Mouse (Mus musculus): ENCODE data around the gene Zfp62. TPM values are rescaled to one million over a fixed set of nuclear protein-coding genes. Genes with fewer than 3 reads are reported as not detected.

The Zfp62 gene
- polyA plus RNA-seq, 1 experiment from 2014 or later, result 62.5 TPM

GRCm38 (mm10) chr11:49267970-49268579 is 65.0 kb downstream of the Zfp62 start:
- no peak for ATAC-seq (ENCODE audit: insufficient read depth, low FRiP score, low TSS enrichment)
- H3K27me3 ChIP-seq (ENCODE audit: control insufficient read depth, insufficient read depth, low read length), result no peaks in the 10 kb centered on the region
- 80% methylated on average over 15 of the region's 15 CpGs for WGBS
- no peak overlapping the region for H3K4me2 ChIP-seq (ENCODE audit: low read depth)
- H3K4me3 ChIP-seq (ENCODE audit: low read depth, low read length), result no peak overlapping the region
- H3K9me3 ChIP-seq (ENCODE audit: control insufficient read depth, low read length), result no peaks in the 10 kb centered on the region
- H3K27ac ChIP-seq (ENCODE audit: low read depth, low read length), result no peak overlapping the region
- no peak for DNase-seq (ENCODE audit: low spot score)
- no peak overlapping the region for H3K9ac ChIP-seq (ENCODE audit: low read length)
- no peaks in the 10 kb centered on the region for H3K4me1 ChIP-seq (ENCODE audit: control insufficient read depth, insufficient read depth, low read length)
- no peaks in the 10 kb centered on the region for H3K36me3 ChIP-seq (ENCODE audit: control insufficient read depth, insufficient read depth, low read length)

Other genes with a start within 250 kb of the Zfp62 start
- not detected in 2 replicates for gene Olfr56, start 224.4 kb upstream of the Zfp62 start, polyA plus RNA-seq (2014; fragmentation: Nextera tagmentation; extraction: Ambion mirVana)
- gene 9930111J21Rik1, start 223.9 kb upstream of the Zfp62 start, polyA plus RNA-seq (2014; fragmentation: Nextera tagmentation; extraction: Ambion mirVana), result 0.09 and 0.30 TPM in 2 replicates
- gene Gm12185, start 211.1 kb upstream of the Zfp62 start, polyA plus RNA-seq (2014; fragmentation: Nextera tagmentation; extraction: Ambion mirVana), result not detected in 2 replicates
- gene Tgtp1, start 209.1 kb upstream of the Zfp62 start, polyA plus RNA-seq (2014; fragmentation: Nextera tagmentation; extraction: Ambion mirVana), result not detected in 2 replicates
- 0.09 and 0.27 TPM in 2 replicates for gene 9930111J21Rik2, start 152.1 kb upstream of the Zfp62 start, polyA plus RNA-seq (2014; fragmentation: Nextera tagmentation; extraction: Ambion mirVana)
- gene Tgtp2, start 139.1 kb upstream of the Zfp62 start, polyA plus RNA-seq (2014; fragmentation: Nextera tagmentation; extraction: Ambion mirVana), result not detected in 2 replicates
- 0.36 and 0.57 TPM in 2 replicates for gene Ifi47, start 126.7 kb upstream of the Zfp62 start, polyA plus RNA-seq (2014; fragmentation: Nextera tagmentation; extraction: Ambion mirVana)
- gene Olfr1396, start 88.4 kb upstream of the Zfp62 start, polyA plus RNA-seq (2014; fragmentation: Nextera tagmentation; extraction: Ambion mirVana), result not detected in 2 replicates
- gene Olfr1395, start 61.0 kb upstream of the Zfp62 start, polyA plus RNA-seq (2014; fragmentation: Nextera tagmentation; extraction: Ambion mirVana), result not detected in 2 replicates
- gene Olfr1394, start 48.9 kb upstream of the Zfp62 start, polyA plus RNA-seq (2014; fragmentation: Nextera tagmentation; extraction: Ambion mirVana), result not detected in 2 replicates
- gene Btnl9, start 16.1 kb upstream of the Zfp62 start, polyA plus RNA-seq (2014; fragmentation: Nextera tagmentation; extraction: Ambion mirVana), result 0.20 and 0.21 TPM in 2 replicates
- gene Mgat1, start 40.9 kb downstream of the Zfp62 start, polyA plus RNA-seq (2014; fragmentation: Nextera tagmentation; extraction: Ambion mirVana), result 28.6 and 33.2 TPM in 2 replicates
- 0.08 and 0.12 TPM in 2 replicates for gene Olfr1393, start 75.0 kb downstream of the Zfp62 start, polyA plus RNA-seq (2014; fragmentation: Nextera tagmentation; extraction: Ambion mirVana)
- not detected in 2 replicates for gene Olfr1392, start 82.0 kb downstream of the Zfp62 start, polyA plus RNA-seq (2014; fragmentation: Nextera tagmentation; extraction: Ambion mirVana)
- gene Olfr10, start 101.4 kb downstream of the Zfp62 start, polyA plus RNA-seq (2014; fragmentation: Nextera tagmentation; extraction: Ambion mirVana), result not detected in 2 replicates
- gene Olfr1391, start 119.5 kb downstream of the Zfp62 start, polyA plus RNA-seq (2014; fragmentation: Nextera tagmentation; extraction: Ambion mirVana), result not detected in 2 replicates
- gene Olfr1390, start 131.9 kb downstream of the Zfp62 start, polyA plus RNA-seq (2014; fragmentation: Nextera tagmentation; extraction: Ambion mirVana), result not detected in 2 replicates
- not detected in 2 replicates for gene Olfr1389, start 219.8 kb downstream of the Zfp62 start, polyA plus RNA-seq (2014; fragmentation: Nextera tagmentation; extraction: Ambion mirVana)
- 0.08 TPM in 1 of 2 replicates, not detected in the other for gene Olfr1388, start 233.3 kb downstream of the Zfp62 start, polyA plus RNA-seq (2014; fragmentation: Nextera tagmentation; extraction: Ambion mirVana)

All from neural tube, embryonic 11.5 days (tissue).